Mouse (Mus musculus): ENCODE results near the gene Atp2b4.

The Atp2b4 gene

GRCm38 (mm10) chr1:133653033-133653432, 147.8 kb downstream of the Atp2b4 start:
- no peak for DNase-seq (ENCODE audit: low spot score)

- no peak for DNase-seq (ENCODE audit: low spot score)
Measured at GRCm38 (mm10) chr1:133650288-133651055, 150.4 kb downstream of the Atp2b4 start.
